Mouse (Mus musculus) limb, embryonic 10.5 days (tissue): Measurements from ENCODE around the gene Efcab6. TPM values are rescaled to one million over a fixed set of nuclear protein-coding genes. Genes with fewer than 3 reads are reported as not detected.

Experiments
- DNase-seq: peaks from one replicate; pipeline ENCODE4 v3.0.0-alpha.2; 2017; ENCODE audit warnings: low spot score
- H3K27ac ChIP-seq: fragments of 300-500 bp; sonication (generic); 2 replicates; pipeline ENCODE4 v1.5.1; 2016; ENCODE audit warnings: mild to moderate bottlenecking
- H3K27me3 ChIP-seq: fragments of 300-500 bp; sonication (generic); 2 replicates; pipeline ENCODE4 v1.6.1; 2016; ENCODE audit warnings: low read depth, mild to moderate bottlenecking; ENCODE audit not compliant: poor library complexity, severe bottlenecking
- H3K36me3 ChIP-seq: fragments of 300-500 bp; sonication (generic); 2 replicates; pipeline ENCODE4 v1.6.1; 2016; ENCODE audit warnings: mild to moderate bottlenecking, moderate library complexity
- H3K4me1 ChIP-seq: fragments of 300-500 bp; sonication (generic); 2 replicates; pipeline ENCODE4 v1.6.1; 2016
- H3K4me3 ChIP-seq: fragments of 300-500 bp; sonication (generic); 2 replicates; pipeline ENCODE4 v1.5.1; 2016; ENCODE audit warnings: mild to moderate bottlenecking, moderate library complexity
- H3K9me3 ChIP-seq: fragments of 300-500 bp; sonication (generic); replicated peaks from 2 replicates; pipeline ENCODE4 v1.6.1; 2016; ENCODE audit warnings: mild to moderate bottlenecking
- WGBS: fragments of 180-500 bp; shearing (Covaris S2); methylation state at CpG from one replicate; pipeline ENCODE4 v1.1.7; 2016; 5-methylcytosine and 5-hydroxymethylcytosine counted together
- polyA plus RNA-seq: library from polyadenylated mRNA; unstranded; fragments of >200 nt; fragmentation: Nextera tagmentation; extraction: Ambion mirVana; gene quantifications from 2 replicates; pipeline ENCODE4 v1.2.1, GENCODE M21; 2016

Efcab6 gene
- polyA plus RNA-seq, 1 experiment from 2014 or later = not detected

- H3K27ac ChIP-seq = no peak overlapping the region
- no peak overlapping the region for H3K4me3 ChIP-seq
- 91% methylated on average over 15 of the region's 15 CpGs for WGBS
- no peaks in the 10 kb centered on the region for H3K36me3 ChIP-seq
- H3K9me3 ChIP-seq = no peaks in the 10 kb centered on the region
- no peak for DNase-seq
- peaks cover 6% of the 10 kb centered on the region for H3K27me3 ChIP-seq
- no peaks in the 10 kb centered on the region for H3K4me1 ChIP-seq
Observed at GRCm38 (mm10) chr15:83892871-83893270, 172.3 kb downstream of the Efcab6 start.

DNA sequence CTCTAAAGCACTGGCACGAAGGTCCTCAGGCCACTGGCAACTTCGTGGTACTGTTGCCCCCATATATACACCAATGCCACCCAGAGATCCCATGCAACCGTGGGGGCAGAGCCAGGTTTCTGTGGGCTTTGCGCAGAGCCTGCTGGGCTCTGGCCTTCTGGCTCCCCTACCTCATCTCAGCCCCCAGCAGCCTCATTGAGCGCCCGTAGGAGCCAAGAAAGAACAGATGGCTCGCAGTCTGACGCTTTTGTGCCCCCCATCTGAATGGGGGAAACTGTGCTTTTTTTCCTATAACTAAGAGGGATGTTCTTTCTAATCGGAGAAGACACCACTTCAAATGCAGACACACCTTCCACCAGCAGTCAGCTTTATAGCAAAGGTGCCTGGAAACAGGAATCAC lies 180.9 kb downstream of the Efcab6 start:
- 90% methylated on average over 9 of the region's 9 CpGs for WGBS
- no peaks in the 10 kb centered on the region for H3K4me1 ChIP-seq
- no peaks in the 10 kb centered on the region for H3K9me3 ChIP-seq
- H3K36me3 ChIP-seq = no peaks in the 10 kb centered on the region
- DNase-seq = no peak
- no peak overlapping the region for H3K4me3 ChIP-seq
- no peaks in the 10 kb centered on the region for H3K27me3 ChIP-seq
- H3K27ac ChIP-seq = no peak overlapping the region

- Histone ChIP-seq H3K27me3 (no peaks in the 10 kb centered on the region), H3K36me3 (no peaks in the 10 kb centered on the region), H3K4me1 (no peaks in the 10 kb centered on the region), H3K4me3 (no peak overlapping the region), H3K27ac (no peak overlapping the region), H3K9me3 (no peaks in the 10 kb centered on the region)
- 95% methylated on average over 8 of the region's 8 CpGs for WGBS
- DNase-seq = no peak
Observed at GRCm38 (mm10) chr15:83883821-83884220, 181.4 kb downstream of the Efcab6 start.

DNA sequence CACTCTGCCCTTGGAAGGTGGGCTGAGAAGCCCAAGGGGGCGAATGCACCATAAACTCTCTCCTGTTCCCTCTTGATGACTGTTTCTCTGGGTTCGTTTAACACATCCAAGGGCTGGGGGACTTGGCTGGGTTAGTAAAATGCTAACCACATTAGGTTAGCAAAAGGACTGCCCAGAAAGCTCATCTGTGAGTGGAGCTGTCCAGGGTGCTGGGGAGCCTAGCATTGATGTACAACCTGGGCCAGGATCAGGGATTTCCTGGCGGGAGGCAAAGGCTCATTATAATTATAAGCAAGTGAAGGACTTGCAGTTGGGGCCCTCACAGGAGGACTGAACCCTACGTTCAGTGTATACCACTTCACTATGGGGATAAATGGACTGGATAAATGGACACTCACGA lies 185.3 kb downstream of the Efcab6 start:
- Histone ChIP-seq H3K36me3 (no peaks in the 10 kb centered on the region), H3K27me3 (no peaks in the 10 kb centered on the region), H3K4me1 (no peaks in the 10 kb centered on the region), H3K27ac (no peak overlapping the region), H3K9me3 (no peaks in the 10 kb centered on the region), H3K4me3 (no peak overlapping the region)
- 18% methylated on average over 5 of the region's 5 CpGs for WGBS
- peak; percentile 85 for DNase-seq

GRCm38 (mm10) chr15:83877898-83878297 lies 187.3 kb downstream of the Efcab6 start:
- H3K4me3 ChIP-seq = no peak overlapping the region
- no peak overlapping the region for H3K27ac ChIP-seq
- H3K4me1 ChIP-seq = no peaks in the 10 kb centered on the region
- no peaks in the 10 kb centered on the region for H3K36me3 ChIP-seq
- DNase-seq = no peak
- 88% methylated on average over 2 of the region's 2 CpGs for WGBS
- H3K27me3 ChIP-seq = no peaks in the 10 kb centered on the region
- H3K9me3 ChIP-seq = no peaks in the 10 kb centered on the region

DNA sequence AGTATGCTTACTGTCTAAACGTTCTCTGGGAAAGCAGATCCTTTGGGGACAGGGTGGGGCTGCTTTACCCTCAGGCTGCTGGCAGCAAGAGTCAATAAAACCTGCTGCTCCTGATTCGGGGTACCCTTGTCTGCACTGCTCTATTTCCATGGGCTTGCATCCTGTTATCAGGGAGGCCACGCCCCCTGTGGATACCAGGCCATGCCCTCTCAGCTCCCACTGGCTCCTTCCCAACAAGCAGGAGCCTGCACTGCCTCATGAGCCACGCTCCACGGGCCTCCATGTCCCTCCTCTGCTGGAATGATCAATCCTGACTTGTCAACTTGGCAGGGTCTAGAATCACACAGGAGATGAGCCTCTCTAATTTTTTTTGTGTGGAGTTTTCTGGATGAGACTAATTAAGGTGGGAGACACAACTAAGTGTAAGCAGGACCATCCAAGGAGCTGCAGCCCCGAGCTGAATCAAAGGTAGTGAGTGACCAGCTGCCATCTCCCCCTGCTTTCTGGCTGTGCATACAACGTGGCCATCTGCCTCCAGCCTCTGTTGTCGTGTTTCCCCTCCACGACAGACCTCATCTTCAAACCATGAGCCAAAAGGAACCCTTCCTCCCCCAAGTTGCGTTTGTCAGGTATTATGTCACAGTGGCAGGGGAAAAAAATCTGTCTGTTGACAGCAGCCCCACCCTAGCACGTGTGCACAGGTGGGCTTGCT lies 187.9 kb downstream of the Efcab6 start:
- no peaks in the 10 kb centered on the region for H3K36me3 ChIP-seq
- WGBS = 56% methylated on average over 11 of the region's 11 CpGs
- no peak for DNase-seq
- no peak overlapping the region for H3K4me3 ChIP-seq
- H3K27ac ChIP-seq = no peak overlapping the region
- H3K27me3 ChIP-seq = no peaks in the 10 kb centered on the region
- H3K9me3 ChIP-seq = no peaks in the 10 kb centered on the region
- no peaks in the 10 kb centered on the region for H3K4me1 ChIP-seq

- H3K27me3 ChIP-seq = peaks cover 36% of the 10 kb centered on the region
- peaks cover 8% of the 10 kb centered on the region for H3K4me1 ChIP-seq
- H3K4me3 ChIP-seq = no peak overlapping the region
- no peak for DNase-seq
- no peak overlapping the region for H3K27ac ChIP-seq
- no peaks in the 10 kb centered on the region for H3K9me3 ChIP-seq
- H3K36me3 ChIP-seq = no peaks in the 10 kb centered on the region
- WGBS = 11% methylated on average over 17 of the region's 17 CpGs
Observed at GRCm38 (mm10) chr15:83870936-83871335, 194.2 kb downstream of the Efcab6 start.

DNA sequence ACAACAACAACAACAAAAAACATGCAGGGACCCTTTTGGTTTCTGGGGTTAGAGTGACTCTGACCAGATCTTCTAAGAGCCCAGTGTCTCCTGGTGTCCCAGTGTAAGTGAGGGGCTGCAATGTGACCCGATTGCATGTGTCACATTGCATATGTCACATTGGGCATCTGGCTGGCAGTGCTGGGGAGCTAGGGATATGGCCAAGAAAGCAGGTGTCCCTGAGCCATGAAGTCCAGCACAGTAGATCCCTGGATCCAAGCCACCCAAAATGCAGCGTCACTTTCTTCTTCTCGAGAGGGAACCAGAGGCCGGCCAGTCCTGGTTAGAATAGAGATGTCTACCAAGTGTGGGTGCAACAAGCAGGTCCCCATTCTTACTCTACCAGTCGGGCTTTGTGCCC lies 199.6 kb downstream of the Efcab6 start:
- WGBS = 88% methylated on average over 5 of the region's 5 CpGs
- H3K27me3 ChIP-seq = peaks cover 20% of the 10 kb centered on the region
- H3K4me3 ChIP-seq = no peak overlapping the region
- no peak for DNase-seq
- peaks cover 3% of the 10 kb centered on the region; the same call in 1 of the 2 replicates for H3K4me1 ChIP-seq
- no peak overlapping the region for H3K27ac ChIP-seq
- no peaks in the 10 kb centered on the region for H3K9me3 ChIP-seq
- H3K36me3 ChIP-seq = no peaks in the 10 kb centered on the region

DNA sequence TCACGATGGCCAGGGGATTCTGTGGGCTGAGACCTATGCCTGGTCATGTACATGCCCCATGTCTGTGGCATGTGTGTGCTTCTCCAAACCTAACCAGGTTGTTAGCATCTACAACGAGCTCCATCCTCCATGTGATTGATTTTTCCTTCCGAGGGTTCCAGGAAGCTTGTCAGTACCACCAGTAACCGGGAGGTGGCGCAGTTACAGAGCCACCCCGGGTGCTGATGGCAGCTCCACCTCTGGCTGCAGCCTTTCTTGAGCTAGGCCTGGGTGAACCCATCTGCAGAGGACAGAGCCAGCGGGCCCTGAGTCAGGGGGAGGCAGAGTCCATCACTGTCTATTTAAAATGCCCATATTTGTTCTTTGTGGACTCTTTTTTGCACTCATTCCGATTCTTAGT lies 208.1 kb downstream of the Efcab6 start:
- H3K9me3 ChIP-seq = no peaks in the 10 kb centered on the region

GRCm38 (mm10) chr15:83853400-83853811 lies 211.8 kb downstream of the Efcab6 start:
- DNase-seq = no peak
- Histone ChIP-seq H3K27me3 (no peaks in the 10 kb centered on the region), H3K27ac (no peak overlapping the region), H3K4me3 (no peak overlapping the region), H3K4me1 (no peaks in the 10 kb centered on the region), H3K9me3 (no peaks in the 10 kb centered on the region), H3K36me3 (no peaks in the 10 kb centered on the region)
- 74% methylated on average over 5 of the region's 5 CpGs for WGBS

More for the DNA sequence above, 208.1 kb downstream of the Efcab6 start:
- Histone ChIP-seq H3K4me3 (no peak overlapping the region), H3K27me3 (no peaks in the 10 kb centered on the region), H3K36me3 (no peaks in the 10 kb centered on the region), H3K27ac (no peak overlapping the region), H3K4me1 (no peaks in the 10 kb centered on the region)
- WGBS = 16% methylated on average over 8 of the region's 8 CpGs
- peak; percentile 81 for DNase-seq

- no peak overlapping the region for H3K4me3 ChIP-seq
- WGBS = 78% methylated on average over 9 of the region's 9 CpGs
- no peaks in the 10 kb centered on the region for H3K9me3 ChIP-seq
- peaks cover 21% of the 10 kb centered on the region; the same call in 1 of the 2 replicates for H3K27me3 ChIP-seq
- H3K36me3 ChIP-seq = no peaks in the 10 kb centered on the region
- no peak overlapping the region for H3K27ac ChIP-seq
- DNase-seq = no peak
- H3K4me1 ChIP-seq = peaks cover 11% of the 10 kb centered on the region
Observed at GRCm38 (mm10) chr15:83848193-83848592, 217.0 kb downstream of the Efcab6 start.

- Histone ChIP-seq H3K27me3 (peaks cover 25% of the 10 kb centered on the region; the same call in 1 of the 2 replicates), H3K36me3 (no peaks in the 10 kb centered on the region), H3K27ac (no peak overlapping the region), H3K4me3 (no peak overlapping the region), H3K4me1 (peaks cover 14% of the 10 kb centered on the region), H3K9me3 (no peaks in the 10 kb centered on the region)
- no peak for DNase-seq
- WGBS = 70% methylated on average over 4 of the region's 4 CpGs
Observed at GRCm38 (mm10) chr15:83847512-83847911, 217.7 kb downstream of the Efcab6 start.

- Histone ChIP-seq H3K4me3 (no peak overlapping the region), H3K36me3 (no peaks in the 10 kb centered on the region), H3K27me3 (peaks cover 34% of the 10 kb centered on the region), H3K9me3 (no peaks in the 10 kb centered on the region), H3K27ac (no peak overlapping the region), H3K4me1 (peaks cover 14% of the 10 kb centered on the region)
- WGBS = 42% methylated on average over 8 of the region's 8 CpGs
- DNase-seq = no peak
Observed at GRCm38 (mm10) chr15:83846592-83846991, 218.6 kb downstream of the Efcab6 start.

DNA sequence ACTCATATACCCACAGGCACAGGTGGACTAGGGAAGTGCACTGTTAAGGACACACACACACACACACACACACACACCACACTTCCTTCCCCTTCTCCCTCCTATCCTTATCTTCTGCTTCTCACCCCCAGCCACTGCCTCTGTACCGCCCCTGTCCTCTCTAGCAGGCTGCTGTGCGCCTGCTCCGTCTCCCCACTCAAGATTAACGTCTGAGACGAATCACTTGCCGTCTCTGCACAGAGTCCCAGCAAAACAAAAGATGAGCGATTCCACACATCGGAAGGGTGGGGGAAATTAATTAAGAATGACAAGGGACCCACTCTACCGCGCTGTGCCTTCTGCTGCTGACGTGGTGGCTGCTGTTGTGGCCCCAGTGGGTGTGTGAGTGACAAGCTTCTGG lies 219.4 kb downstream of the Efcab6 start:
- Histone ChIP-seq H3K27me3 (peaks cover 42% of the 10 kb centered on the region), H3K27ac (no peak overlapping the region), H3K9me3 (no peaks in the 10 kb centered on the region), H3K4me3 (no peak overlapping the region), H3K36me3 (no peaks in the 10 kb centered on the region), H3K4me1 (peaks cover 14% of the 10 kb centered on the region)
- WGBS = 78% methylated on average over 11 of the region's 11 CpGs
- no peak for DNase-seq
